Mouse (Mus musculus): ENCODE measurements at regions not wholly inside any gene's neighbourhood (a gene's known extent, or its start where the extent isn't known, plus 50 kb on each side); places are given as distances from the start of the nearest gene placed in this dataset.

- DNase-seq (ENCODE audit: low spot score in 2 of 2) = no peak
Measured at GRCm38 (mm10) chr2:115101501-115101900, 446.7 kb upstream of the Dph6 start.

GRCm38 (mm10) chr2:115119429-115120205, 461.9 kb upstream of the BC052040 start:
- no peak for DNase-seq (ENCODE audit: low spot score in 2 of 2)

- no peak for DNase-seq (ENCODE audit: low spot score in 2 of 2)
Measured at GRCm38 (mm10) chr2:115120206-115120503, 461.4 kb upstream of the BC052040 start.

GRCm38 (mm10) chr2:115126625-115127369, 454.7 kb upstream of the BC052040 start:
- DNase-seq (ENCODE audit: low spot score in 2 of 2) = no peak

- no peak for DNase-seq (ENCODE audit: low spot score in 2 of 2)
Measured at GRCm38 (mm10) chr2:115131746-115132145, 449.8 kb upstream of the BC052040 start.

- DNase-seq (ENCODE audit: low spot score in 2 of 2) = no peak
Measured at GRCm38 (mm10) chr2:115132165-115132592, 449.3 kb upstream of the BC052040 start.

- no peak for DNase-seq (ENCODE audit: low spot score in 2 of 2)
Measured at GRCm38 (mm10) chr2:115141416-115141815, 440.1 kb upstream of the BC052040 start.

- no peak for DNase-seq (ENCODE audit: low spot score in 2 of 2)
Measured at GRCm38 (mm10) chr2:115172111-115172510, 409.4 kb upstream of the BC052040 start.

GRCm38 (mm10) chr2:115177076-115177475, 404.4 kb upstream of the BC052040 start:
- no peak for DNase-seq (ENCODE audit: low spot score in 2 of 2)

- no peak for DNase-seq (ENCODE audit: low spot score in 2 of 2)
Measured at GRCm38 (mm10) chr2:115177896-115178295, 403.6 kb upstream of the BC052040 start.

- no peak for DNase-seq (ENCODE audit: low spot score in 2 of 2)
Measured at GRCm38 (mm10) chr2:115211191-115211590, 370.3 kb upstream of the BC052040 start.

- DNase-seq (ENCODE audit: low spot score in 2 of 2) = no peak
Measured at GRCm38 (mm10) chr2:115213181-115213970, 368.1 kb upstream of the BC052040 start.

- DNase-seq (ENCODE audit: low spot score in 2 of 2) = no peak
Measured at GRCm38 (mm10) chr2:115214292-115214691, 367.2 kb upstream of the BC052040 start.

GRCm38 (mm10) chr2:115230041-115230440, 351.5 kb upstream of the BC052040 start:
- DNase-seq (ENCODE audit: low spot score in 2 of 2) = no peak

- DNase-seq (ENCODE audit: low spot score in 2 of 2) = no peak
Measured at GRCm38 (mm10) chr2:115247673-115248072, 333.8 kb upstream of the BC052040 start.

GRCm38 (mm10) chr2:115250019-115250807, 331.3 kb upstream of the BC052040 start:
- no peak for DNase-seq (ENCODE audit: low spot score in 2 of 2)

- DNase-seq (ENCODE audit: low spot score in 2 of 2) = no peak
Measured at GRCm38 (mm10) chr2:115257391-115257790, 324.1 kb upstream of the BC052040 start.

GRCm38 (mm10) chr2:115268247-115268646, 313.3 kb upstream of the BC052040 start:
- DNase-seq (ENCODE audit: low spot score in 2 of 2) = no peak

- DNase-seq (ENCODE audit: low spot score in 2 of 2) = no peak
Measured at GRCm38 (mm10) chr2:115277421-115277820, 304.1 kb upstream of the BC052040 start.

- DNase-seq (ENCODE audit: low spot score in 2 of 2) = no peak
Measured at GRCm38 (mm10) chr2:115293020-115293419, 288.5 kb upstream of the BC052040 start.

- DNase-seq (ENCODE audit: low spot score in 2 of 2) = no peak
Measured at GRCm38 (mm10) chr2:115297463-115297862, 284.1 kb upstream of the BC052040 start.

All from gastrocnemius, postnatal 4 days (tissue).